Mouse (Mus musculus) embryo, embryonic 11.5 days (tissue): ENCODE results near the gene C1qtnf4.

Experiments
- DNase-seq: peaks from one replicate; pipeline ENCODE4 v3.0.0-alpha.2; 2012; ENCODE audit warnings: low read depth, low spot score

The C1qtnf4 gene

DNA sequence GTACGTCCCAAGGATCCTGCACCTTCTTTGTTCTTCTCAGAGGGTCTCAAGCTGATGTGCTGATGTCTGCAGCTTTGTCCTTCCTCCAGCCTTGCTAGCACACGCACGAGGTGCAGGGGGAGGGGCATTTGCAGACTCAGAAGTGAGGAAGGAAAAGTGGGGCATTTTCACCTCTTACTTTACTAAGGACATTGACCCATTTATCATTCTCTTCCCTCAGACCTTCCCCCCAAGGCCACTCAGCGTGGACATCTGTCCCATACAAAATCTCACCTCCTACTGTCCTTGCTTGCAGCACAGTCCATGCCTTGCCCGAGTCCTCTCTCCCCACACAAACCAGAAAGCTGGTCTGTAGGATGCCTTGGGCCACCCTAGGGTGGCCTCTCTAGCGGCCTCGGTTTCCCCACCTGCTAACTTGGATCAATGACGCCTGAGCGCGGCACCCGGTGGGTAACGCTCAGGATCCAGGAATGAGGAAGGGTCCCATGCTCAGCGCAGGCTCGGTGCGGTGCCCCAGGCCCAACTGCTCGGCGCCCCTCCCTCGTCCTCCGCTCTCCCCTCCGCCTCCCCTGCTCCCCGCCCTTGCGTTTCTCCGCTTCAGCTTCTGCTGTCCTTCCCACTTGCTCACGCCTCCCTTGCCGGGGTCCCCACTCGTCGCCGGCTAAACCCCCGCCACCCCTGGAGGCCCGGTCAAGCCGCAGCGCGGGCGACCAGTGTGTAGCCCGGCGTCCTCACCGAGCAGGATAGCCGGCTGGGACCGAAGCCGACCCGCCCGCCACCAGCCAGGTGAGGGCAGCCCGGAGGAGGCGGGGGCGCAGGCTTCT lies at the start of gene C1qtnf4:
Gene C1qtnf4, plus strand, starts transcription at position 643 of the 824 bp plus-strand sequence.
- DNase-seq, result no peak

DNA sequence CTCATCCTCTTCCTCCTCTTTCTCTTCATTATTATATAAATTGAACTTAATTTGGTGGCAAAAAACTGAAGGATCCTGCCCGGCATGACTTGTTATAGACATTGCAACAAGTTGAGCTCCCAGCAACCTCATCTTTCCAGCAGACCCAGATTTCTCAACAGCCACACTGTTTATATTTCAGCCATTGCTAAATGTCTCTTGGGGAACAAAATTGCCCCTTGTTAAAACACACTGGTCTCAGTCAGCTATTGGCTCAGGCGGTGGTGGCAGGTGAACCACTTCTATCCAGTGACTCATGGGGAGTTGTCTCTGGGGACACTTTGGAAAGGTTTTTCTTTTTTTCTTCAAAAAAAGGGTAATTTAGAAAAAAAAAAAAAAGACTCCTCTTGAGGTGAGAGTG lies 47.0 kb upstream of the C1qtnf4 start:
- no peak for DNase-seq

DNA sequence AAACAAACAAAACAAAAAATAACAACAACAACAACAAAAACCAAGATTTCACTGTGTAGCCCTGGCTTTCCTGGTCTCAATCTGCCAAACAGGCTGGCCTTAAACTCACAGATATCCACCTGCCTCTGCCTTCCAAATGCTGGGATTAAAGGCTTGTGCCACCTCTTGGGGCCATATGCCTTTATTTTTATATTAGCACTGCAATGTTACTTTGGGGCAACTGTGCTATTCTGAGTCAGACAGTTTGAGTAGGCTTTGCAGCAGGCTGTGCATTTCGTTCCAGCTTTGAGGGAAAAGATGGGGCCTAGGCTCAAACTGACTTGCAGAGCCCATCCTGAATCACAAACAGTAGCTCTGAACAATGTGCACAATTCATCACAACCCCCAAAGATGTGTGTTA lies 42.0 kb upstream of the C1qtnf4 start:
- no peak for DNase-seq

DNA sequence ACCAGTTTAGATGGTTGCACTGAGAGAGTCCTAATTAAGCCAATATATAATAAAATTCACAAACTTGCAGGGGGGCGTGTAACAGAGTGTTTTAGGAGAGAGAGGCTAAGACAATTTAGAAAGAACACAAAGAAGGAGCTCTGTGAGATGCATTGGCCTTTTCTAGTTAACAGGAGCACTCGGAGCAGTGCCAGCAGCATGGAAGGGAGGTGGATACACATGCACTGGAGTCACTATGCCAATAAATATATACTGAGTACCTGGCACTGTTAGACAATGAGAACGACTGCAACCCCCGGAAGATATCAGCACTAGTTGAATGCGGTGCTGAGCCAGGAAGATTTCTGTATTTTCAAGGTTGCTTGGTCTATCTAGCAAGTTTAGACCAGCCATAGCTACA lies 41.4 kb upstream of the C1qtnf4 start:
- no peak for DNase-seq

DNA sequence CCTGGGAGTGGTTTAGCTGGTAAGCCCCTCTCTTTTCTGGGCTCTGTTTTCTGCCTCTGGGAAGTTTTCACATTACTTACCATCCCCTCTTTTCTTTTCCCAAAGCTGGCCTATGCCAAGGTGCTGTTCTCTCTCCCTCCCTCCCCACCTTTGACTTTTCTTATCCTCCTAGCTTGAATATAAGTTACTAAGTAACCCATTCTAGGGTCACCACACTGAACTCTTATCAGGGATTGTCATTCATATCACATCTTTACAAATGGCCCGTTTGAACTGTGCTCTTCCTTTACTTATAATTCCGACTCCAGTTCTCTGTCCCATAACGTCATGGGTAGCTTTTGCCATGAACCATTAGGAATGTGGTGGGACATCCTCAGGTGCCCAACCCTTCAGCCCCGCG lies 40.4 kb upstream of the C1qtnf4 start:
- no peak for DNase-seq

DNA sequence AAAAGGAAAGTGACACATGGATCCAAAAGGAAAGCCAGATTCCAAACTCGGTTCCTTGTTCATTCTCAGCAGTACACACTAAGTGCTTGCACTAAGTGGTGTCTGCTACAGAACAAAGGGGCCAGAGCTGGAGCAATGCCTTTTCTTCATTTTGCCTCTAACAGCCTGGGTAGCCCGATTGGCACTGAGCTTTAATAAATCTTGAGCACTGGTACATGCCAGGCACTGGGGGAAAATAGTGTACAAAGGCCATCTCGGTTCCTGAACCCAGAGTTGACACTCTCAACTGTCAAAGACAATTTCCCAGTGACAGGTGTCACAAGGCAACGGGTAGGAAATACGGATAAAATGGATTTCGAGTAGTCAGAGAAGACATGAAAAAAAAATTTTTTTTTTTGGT lies 39.5 kb upstream of the C1qtnf4 start:
- no peak for DNase-seq

DNA sequence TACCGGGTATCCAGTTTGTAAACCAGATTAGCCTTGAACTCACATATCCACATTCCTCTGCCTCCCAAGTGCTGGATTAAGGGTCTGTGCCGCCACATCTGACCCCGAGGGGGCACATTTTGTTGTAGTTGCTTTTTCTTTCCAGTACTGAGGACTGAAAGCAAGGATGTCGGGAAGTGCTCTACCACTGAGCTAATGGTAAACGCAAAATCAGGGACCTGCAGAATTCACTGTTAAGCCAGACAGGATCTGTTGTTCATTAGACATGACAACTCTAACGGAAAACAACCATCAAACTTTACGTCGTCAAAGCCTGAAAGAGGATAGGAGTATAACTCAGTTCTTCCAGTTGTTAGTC lies 39.1 kb upstream of the C1qtnf4 start:
- no peak for DNase-seq

DNA sequence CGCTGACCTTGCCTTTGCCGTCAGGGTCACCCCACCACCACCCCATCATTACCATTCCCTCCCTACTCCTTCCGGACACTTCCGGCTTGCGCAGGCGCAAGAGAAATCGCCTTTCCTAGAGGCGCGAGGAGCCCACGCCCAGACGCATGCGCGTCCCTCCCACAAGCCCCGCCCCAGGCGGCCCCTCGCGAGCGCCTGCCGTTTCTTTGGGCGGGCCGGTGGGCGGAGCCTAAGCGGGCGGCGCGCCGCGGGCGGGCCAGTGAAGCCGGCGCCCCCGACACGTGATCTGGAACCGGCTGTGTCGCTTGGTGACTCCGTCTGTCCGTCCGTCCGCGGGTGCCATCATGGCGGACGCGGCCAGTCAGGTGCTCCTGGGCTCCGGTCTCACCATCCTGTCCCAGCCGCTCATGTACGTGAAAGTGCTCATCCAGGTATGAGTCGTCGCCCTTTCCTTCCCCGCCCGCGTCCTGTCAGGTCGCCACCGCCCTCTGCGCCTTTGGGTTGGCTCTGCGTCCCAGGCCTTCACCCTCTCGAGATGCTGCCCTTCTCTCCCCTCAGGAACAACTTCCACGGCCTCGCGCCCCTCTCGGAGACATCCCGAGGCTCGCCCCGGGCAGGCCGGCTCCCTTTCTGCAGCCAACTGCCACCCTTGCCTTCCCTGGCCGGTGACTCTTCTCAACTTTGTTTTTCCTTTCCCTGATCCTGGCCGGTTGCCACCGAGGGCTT lies 38.5 kb upstream of the C1qtnf4 start, which contains the start of gene Mtch2:
Gene Mtch2, plus strand, starts transcription at position 201 of the 726 bp plus-strand sequence.
- DNase-seq, result peak; percentile 97

DNA sequence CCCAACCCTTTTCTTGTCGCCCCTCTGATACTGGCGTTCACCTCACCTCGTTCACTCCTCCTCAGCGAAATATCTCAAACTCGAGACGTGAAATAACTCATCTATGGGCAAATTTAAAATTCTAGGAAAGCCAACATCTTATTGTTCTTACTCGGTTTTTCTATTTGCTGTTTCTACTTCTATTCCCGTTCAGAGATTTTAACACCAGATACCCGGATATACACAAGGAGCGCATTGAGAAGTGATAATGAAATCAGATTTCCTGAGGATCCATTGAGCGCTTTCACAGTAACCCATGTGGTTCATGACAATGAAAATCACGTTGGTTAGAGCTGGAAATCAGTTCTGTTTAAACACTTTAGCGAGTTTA lies 38.0 kb upstream of the C1qtnf4 start:
- DNase-seq, result no peak

DNA sequence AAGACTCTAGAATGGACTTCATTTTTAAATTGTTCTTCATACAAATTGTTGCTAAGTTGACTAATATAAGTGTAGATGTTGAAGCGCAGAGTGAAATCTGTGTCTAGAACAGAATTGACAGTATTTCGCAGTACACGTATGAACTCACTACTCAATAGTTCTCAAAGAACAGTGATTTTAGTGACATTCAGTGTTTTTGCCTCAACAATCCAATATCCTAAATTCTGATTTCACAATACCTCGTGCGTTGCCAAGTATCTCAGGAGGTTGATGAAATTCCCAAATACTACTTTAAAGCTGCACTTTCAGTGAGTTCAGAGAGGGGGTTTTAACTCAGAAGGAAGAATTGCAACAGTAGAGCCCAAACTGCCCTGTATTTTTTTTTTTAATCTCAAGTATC lies 37.3 kb upstream of the C1qtnf4 start:
- DNase-seq, result no peak

DNA sequence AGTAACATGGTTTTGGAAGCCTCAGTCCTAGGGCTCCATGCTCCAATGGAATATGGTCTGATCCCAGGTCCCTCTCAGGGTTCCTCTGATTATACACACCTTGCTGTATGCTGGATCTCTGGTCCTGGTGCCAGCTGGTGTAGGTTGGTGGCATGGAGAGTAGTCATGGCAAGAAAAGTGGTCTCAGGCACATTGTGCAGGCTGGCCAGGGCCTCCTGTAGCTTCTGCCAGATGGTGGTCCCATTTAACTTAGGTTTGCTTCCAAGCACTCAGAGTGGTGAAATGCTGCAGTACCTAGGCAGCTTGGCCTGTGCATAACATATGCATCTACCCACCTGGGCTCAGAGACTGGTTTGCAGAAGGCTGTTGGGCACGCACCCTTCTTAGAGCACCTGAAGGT lies 35.3 kb upstream of the C1qtnf4 start:
- no peak for DNase-seq

DNA sequence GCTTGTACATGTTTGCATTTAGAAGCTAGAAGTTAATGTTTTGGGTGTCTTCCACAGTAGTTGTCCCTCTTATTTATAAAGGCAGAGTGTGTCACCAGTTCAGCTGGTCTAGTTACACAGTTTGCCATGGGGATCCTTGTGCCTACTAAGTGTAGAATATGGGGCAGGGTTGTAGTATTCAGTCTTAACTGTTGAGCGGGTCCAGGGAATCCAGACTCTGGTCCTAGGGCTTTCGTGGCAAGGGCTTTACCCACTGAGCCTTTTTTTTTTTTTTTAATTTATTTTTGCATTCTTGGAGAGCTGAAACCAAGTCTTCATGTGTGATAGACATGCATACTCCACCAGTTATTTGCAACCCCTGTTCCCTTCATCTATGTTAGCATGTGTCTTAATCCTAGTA lies 24.2 kb upstream of the C1qtnf4 start:
- no peak for DNase-seq

DNA sequence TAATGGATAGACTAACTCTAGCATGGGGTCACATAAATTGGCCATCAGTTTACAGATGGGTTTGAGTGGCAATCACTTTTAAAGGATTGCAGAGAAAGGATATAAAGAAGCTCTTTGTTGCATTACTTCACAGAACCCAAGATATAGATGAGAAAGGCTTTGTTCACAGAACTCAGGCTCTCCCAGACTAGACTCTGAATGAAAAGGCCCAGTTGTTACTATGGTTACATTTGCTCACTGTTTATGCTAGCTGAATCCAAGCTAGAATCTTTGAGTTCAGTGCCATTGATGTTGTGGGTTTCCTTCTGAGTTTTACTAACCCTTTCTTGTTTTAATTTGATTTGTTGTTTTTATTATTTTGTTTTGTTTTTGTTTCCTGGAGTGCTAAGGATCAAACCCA lies 21.5 kb upstream of the C1qtnf4 start:
- no peak for DNase-seq

DNA sequence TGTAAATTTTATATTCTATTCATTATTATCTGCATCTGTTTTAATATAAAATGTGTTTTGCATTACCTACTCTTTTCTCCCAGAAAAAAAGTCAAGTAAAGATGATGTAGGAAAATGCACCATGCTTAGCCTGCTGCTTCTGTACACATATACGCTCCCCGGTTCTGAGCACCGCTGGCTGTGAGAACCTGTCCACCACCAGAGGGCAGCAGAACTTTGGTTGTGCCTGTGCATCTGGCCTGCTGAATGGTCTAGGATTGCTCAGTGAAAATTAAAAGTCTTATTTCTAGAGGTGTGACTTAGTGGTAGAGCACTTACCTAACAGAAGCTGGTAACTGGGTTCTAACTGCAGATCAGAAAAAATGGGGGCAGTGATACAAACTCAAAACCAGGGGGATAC lies 19.1 kb upstream of the C1qtnf4 start:
- DNase-seq, result peak; percentile 75

DNA sequence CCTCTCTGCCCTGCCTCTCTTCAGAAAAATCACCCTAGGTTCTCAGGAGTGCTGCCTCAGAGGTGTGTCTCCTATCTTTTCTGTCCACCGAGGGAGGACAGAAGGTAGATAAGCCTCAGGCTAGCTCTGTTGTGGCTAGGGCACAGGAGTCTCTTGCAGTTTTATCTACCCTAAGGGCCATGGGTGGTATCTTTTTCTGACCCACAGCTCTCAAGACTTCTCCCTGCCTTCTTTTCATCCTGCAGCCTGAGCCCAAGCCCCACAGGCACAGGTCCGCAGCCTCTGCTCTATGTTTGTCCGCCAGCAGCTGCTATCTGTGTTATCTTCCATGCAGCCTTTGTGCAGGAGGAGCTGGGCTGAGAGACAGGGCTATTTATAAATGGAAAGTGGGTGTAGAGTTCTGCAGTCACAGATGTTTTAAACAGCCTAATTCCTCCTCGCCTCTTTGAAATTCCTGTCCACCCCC lies 15.5 kb upstream of the C1qtnf4 start:
- no peak for DNase-seq

DNA sequence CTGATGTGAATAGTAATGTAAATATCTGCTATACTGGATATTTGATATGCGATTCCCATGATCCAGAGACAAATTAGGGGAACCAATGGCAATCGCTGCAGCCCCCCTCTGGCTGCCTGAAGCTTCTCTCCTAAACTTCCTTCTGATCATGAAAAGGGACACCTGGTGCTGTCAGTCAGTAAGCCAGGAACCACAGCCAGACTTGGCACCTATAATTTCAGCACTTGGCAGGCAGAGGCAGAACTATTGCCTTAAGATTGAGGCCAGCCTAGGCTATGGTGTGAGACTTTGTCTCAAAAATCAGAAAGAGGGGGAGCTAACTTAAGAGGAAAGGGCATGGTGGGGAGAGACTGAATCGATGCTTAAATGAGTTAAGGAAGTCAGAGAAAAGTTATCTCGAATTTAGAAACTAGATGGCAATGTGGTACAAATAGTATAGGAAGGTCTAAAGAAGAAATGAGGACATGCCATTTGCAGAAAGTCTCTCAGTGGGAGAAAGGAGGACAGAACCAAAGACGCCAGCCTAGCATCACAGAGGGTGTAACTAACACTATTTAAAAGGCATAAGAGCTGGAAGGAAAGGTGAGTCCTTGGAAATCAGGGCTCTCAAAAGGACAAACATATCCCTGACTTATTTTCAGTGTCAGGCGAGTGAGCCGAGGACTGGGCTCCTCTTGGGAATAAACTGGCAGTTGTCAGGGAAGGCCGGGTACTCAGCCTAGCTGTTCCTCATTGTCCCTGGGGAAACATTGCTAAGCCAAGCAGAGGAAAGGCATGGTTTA lies 14.3 kb upstream of the C1qtnf4 start:
- no peak for DNase-seq

DNA sequence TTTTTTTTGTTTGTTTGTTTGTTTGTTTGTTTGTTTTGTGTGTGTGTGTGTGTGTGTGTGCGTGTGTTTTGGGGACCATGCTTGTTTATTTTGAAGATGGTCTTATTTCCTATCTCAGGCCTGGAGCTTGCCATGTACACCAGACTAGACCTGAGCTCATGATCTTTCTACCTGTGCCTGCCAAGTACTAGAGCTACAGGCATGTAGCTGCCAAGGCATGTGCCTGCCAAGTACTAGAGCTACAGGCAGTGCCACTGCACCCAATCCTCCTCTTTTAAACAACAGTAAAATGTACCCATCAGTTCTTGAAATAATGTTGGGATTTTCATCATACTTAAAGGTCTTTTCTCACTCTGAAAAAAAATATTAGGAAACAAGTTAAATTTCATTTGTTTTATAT lies 11.6 kb upstream of the C1qtnf4 start:
- DNase-seq, result no peak

DNA sequence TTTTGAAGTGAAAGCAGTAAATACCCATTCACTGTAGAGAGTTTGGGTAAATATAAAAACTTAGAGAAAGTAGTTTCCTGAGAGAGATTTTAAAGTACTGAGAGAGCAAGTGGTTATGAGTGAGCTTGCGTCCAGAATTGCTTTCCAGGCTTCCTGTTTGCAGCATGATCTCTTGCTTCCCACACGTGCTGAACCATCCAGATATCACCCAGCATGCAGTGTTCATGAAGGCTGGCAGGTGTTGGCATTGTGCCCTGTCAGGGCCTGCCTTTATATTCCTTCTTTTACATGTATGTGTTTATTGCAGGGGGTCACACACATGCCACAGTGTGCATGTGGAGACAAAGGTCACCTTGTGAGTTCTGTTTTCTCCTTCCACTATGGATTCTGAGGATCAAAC lies 10.4 kb upstream of the C1qtnf4 start:
- no peak for DNase-seq

DNA sequence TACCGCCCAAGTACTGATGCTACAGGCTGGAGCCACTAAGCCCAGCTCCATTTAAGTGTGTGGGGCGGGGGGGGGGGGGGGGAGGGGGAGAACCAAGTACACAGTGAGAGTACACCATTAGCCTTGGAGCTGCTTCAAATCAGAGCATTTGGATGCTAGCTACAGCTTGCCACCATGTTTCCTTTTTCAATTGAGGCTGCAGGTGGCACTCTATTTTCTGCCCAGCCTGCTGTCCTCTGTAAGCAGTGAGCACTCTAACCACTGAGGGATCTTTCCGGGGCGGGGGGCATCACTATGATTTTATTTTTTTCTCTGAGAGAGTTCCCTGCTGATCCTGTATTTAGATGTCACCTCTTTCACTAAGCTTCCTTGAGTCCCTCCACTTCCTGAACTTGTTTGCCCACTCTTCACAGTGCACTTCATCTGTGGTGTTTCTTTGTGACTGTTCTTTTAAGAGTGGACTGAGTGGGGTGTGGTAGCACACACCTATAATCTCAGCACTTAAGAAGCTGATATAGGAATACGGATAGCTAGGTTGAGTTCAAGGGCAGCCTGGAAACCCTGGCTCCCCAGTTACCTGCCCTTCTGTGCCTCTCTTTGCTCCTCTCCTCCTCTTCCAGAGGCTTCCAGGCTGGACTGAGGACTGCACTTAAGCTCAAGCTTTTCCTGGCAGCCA lies 7.9 kb upstream of the C1qtnf4 start:
- no peak for DNase-seq

DNA sequence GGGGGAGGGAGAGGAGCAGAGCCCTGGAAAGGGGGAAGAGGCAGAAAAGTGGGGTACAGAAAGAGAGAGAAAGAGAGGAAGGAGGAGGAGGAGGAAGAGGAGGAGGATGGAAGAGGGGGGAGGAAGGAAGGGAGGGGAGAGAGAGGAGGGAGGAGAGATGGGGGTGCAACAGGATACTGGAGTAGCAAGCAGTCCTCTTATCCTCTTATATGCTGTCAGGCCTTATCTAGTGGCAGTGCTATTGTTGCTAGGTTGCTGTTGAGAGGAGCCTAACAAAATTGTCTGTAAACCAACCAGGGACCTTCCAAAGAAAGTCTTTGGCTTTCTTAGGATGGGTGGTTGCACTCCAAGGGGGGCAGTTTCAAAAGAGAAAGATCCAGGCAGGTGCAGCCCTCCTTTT lies 6.2 kb upstream of the C1qtnf4 start:
- no peak for DNase-seq

DNA sequence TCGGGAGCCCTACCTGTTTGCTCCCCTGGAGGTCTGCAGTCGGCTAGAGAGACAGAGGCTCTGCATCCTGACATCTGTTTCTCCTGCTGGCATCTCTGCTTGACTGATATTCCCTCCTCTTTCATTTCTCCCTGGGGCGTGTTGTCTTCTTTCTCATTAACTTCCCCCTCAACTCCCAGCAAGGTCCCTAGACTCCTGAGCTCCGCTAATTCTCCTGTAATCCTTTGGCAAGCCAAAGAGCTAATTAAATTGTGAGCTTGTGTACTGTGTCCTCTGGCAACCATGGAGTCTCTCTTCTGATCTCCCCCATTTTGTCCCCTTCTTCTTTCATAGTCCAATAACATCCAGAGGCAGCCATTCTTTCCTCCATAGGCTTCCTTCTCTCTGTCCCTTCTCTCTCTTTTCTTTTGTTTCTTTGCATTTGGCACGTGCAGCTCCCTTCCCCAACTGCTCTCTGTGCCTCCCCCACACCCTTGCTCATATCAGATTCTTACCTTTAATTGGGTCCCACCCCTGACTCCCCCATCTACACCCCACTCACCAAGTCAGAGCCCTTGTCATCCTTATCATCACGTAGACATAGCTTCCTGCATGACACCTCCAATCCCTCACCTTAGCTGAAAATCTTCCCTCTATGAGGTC lies 5.4 kb upstream of the C1qtnf4 start:
- no peak for DNase-seq
